Mouse (Mus musculus): ENCODE measurements at regions not wholly inside any gene's neighbourhood (a gene's known extent, or its start where the extent isn't known, plus 50 kb on each side); places are given as distances from the start of the nearest gene placed in this dataset.

DNA sequence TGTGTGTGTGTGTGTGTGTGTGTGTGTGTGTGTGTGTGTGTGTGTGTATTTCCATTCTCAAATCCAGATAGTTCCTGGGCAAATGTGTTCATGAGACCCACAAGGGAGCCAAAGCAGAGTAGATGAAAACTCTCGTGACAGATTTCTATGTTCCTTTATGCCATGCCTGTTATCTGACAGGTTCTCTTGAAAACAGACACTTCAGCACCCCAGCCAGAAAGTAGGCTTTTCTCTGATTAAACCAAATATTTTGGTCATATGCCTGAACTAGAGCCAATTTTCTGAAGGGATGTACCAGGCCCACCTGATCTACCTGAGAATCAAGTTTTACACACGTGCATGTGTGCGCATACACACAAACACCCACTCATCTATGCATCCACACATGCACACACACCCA, 95.5 kb downstream of the Psat1 start:
- DNase-seq, result no peak

DNA sequence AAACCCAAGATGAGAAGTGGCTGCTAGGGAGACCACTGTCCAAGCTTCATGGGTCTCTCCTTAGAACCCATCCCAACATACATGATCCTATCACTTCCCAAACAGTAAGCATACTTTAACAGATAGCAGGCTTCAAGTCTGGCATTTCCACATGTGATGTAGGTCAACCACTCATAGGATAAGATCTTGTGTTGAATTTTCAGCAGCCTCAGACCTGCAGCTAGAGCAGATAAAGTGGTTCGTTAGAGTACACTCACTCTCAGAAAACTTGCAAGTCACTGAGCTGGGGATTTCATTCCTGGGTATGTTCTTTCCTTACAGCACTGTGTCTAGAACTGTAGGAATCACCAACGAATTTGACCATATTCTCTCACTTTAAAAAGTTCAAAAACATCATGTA, 96.4 kb downstream of the Psat1 start:
- no peak for DNase-seq

DNA sequence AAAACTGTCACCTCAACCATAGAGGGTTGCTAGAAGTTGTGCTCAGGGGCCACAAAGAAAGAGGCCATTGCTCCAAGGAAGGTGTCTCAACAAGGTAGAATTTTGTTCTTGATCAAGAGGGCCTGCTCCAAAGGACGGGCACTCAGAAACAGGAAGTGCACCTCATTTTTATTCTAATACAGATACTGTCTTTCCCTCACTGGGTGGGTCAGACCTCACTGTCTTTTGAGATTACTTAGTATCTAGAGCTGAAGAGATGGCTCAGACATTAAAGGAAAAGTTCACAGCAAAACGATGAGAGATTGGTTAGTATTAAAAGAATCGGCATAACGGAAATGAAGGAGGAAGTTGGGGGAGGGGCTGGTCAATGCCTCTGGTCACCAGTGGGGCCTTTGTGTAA, 97.9 kb downstream of the Psat1 start:
- DNase-seq, result no peak

DNA sequence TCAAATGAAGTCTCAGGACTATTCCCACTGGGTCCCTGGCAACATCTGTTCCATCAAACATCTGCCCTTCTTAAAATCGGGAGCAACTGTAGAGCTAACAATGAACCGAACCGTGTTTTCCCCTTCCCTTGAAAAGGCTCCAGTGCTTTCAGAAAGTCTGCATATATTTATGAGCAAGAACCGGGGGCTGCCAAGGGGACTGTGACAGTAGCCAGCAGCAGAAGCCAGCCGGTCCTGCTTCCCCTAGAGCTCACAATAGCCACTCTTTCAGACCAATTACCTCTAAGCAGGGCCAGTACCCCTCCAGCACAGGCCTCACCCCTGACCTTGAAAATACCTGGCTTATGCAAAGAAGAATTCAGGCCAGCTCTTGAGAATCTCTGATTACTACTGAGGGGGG, 108.8 kb downstream of the Psat1 start:
- DNase-seq, result no peak

DNA sequence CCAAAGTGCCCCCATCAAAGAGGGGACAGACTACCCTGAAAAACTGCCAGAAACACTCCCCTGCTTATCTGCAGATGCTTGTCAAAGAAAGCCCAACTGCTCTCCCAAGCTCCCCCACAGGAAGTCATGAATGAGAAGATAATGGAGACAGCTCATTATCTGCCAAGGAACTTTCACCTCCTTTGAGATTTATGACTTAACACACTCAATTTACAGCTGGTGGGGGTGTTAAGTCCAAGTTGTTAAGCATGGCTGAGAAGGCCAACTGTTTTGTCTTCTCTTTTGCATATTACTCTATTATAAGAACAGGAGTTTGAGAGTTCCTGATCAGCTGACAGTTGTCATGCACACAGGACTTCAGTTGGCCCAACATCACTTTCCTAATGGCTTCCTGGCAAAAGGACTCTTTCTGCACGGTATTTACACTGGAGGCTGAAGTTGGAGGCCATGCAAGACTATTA, 109.4 kb downstream of the Psat1 start:
- no peak for DNase-seq

DNA sequence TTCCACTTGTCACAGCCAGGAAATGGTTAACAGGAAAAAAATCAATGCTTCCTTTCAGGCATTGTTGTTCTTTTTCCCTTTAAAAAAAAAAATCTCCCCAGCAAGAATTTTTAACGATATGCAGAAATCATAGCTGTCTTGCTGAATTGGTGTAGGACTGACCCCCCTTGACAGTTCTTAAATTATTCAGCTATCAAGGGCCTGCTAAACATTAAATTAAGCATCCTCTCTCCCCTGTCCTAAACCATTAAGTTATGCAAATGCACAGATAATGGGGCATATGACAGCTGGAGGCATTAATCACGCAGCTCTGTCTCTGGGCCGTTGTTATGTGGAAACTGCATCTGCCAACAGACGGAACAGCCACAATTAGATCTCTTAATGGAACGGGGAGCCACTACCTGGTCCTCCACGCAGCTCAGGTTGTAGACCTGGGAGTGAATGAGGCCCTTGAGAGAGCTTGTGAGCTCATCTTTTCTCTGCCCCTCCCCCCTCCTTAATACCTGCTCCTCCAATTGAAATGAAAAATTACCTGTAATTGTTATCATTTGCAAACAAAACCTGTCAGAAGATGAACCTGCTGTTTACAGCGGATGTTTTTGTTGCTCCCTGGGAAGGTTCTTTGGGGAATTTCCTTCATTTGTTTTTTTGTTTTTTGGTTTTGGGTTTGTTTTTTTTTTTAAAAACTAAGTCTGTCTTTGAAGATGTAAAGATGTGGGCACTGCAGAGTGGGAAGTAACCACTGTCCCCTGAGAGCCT, 110.0 kb downstream of the Psat1 start:
- DNase-seq, result no peak

DNA sequence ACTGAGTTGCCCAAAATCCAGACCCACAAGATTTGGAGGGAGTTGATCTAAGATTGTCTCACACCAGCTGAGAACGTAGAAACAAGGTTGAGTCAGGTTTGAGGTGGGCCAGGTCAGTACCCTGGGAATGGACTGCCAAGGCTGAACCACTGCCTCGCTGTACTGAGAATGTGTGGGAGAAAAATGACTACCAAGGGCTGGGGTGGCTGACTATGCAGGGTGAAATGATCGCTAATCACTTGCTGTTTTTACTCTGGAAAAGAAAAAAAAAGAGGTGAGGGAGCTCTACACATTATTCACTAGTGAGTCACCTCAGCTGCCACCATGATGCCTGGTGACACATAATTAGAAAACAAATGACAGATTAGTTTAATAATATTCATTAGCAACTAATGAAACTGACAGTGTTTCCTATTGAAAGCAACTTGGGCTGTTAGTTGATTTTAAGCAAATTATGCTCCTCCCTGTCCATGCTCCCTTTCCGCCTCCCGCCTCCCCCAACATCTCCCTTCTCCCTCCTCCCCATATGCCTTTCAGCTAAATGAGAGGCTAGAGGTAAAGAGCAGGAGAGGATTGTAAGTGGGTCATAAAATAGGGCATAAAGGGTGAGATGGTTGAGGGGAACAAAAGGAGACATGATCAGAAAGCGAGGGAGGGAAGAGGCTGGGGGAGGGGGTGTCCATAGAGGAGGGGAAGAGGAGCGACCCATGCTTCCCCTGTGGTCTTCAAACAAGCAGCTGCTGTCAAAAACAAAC, 110.8 kb downstream of the Psat1 start:
- no peak for DNase-seq

DNA sequence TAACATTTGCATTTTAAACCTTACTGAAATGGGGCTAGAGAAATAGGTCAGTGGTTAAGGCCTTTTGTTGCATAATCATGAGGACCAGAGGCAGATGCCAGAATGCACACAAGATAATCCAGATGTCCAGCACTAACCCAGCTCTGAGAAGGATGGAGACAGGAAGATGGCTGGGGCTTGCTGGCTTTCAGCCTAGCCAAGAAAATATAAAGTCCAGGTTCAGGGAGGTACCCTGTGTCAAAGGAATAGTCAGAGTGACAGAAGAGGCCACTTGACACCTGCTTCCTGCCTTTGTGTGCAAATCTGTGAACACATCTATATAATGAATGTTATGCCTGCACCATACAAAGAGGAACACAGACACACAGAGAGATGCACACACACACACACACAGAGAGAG, 116.8 kb downstream of the Psat1 start:
- DNase-seq, result no peak

DNA sequence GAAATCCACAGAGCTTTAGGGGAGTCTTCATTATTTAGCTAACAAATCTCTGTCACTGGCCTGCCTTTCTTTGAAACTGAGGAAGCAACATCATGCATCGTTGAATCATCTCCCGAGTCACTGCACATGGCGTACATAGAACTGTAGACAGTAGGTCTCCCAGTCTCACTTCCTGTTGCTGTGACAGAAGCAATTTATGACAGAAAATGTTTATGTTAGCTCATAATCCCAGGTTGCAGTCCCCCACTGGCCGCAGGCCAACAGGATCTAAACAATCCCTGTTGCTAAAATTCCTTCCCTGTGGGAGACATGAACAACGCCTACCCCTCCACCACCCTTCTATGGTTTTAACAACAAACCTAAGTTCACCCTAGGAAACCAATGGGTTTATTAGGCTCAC, 118.0 kb downstream of the Psat1 start:
- no peak for DNase-seq

DNA sequence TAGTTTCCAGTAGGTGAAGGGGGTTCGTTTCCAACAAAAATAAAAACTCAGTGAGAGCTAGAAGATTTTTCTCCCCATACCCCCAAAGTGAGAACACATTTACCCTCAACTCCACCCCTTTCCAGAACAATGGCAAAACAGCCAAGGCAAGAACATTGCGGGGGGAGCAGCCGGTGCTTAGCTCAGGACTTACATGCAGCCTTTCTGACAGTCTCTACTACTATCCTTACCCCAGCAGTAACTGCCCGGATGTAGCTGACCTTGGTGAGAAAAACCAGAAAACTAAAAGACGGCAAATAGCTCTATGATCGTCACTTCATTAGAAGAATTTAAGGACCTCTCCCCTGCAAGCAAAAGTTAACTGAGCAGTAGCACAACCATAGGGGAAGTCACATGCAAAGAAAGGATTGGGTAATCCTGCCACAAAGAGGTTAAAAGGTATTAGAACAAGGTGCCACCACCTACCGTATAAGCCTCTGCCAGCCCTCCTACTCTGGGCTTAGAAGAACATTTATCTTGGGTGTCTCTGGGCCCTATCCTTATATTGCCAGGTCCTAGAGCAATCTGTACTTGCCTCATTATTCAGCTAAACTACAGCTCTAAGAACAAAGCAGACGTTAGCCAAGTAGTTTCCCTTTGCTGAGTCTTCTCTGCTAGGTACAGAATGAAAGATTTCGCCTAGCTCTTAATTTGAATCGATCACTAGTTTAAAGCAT, 119.0 kb downstream of the Psat1 start:
- no peak for DNase-seq

DNA sequence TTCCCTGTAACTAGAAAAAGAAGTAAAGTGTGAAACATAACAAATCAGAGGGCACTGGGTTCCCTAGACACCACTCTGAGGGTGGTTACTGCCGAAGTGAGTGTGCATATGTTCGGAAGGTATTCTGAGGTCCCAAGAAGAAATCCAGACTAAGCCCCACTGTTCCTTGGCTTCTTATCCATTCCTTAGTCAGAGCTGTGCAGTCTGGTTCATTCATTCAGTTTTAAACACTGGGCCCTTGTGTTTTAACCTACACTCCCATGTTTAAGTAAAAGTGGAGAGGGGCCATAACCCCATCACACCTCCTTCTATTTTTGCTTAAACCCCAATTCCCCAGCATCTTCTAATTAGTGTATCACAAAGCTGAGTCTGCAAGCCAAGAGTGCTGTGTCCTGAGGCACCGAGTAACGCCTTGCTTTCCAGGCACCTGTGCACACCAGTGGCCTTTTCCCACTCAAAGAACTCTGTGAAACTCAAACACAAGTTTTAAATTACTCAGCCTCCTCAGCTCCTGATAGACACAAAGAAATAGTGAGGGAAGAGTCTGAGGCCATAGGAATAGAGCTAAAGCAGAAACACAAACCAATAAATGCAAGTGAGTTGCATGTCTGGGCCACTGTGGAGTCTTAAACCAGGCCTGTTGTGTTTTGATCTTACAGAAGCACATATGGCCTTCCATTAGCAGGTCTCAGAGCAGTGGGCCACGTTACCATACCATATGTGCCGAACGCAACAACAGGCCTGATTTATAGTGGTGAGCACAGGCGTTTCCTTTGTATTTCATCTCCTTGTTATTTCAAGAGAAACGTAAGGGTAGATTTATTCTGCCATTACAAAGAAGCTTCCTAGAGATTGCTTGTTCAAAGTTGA, 119.8 kb downstream of the Psat1 start:
- DNase-seq, result no peak

DNA sequence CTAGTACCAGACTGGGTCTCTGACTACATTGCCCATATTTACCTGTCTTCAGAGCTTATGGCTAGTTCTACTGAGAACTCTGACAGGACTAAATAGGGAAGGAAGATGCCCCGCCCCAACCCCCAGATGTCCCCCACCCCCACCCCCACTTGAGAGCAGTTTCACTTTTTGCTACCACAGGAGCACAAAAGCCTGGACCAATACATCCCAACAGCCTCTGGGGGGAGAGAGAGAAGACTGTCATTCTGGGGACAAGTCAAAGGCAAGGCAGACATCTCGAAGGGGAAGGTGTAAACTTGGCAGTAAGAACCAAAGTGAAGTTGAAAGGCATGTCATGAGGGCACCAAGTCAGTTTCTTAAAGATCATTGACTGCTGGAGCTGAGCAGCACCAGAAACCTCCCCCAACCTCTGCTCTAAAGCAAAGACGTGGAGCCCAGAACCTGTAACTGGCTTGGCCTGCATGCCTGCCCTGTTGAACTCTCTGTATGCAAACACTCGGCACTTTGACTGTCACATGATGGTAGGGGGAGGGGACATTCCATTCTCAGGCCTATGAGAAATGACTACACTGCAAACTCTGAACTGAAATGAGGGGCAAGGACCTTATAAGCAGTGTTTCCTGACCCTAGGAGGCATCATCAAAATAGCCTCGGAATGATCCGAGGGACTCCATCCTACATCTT, 123.3 kb downstream of the Psat1 start:
- DNase-seq, result no peak

DNA sequence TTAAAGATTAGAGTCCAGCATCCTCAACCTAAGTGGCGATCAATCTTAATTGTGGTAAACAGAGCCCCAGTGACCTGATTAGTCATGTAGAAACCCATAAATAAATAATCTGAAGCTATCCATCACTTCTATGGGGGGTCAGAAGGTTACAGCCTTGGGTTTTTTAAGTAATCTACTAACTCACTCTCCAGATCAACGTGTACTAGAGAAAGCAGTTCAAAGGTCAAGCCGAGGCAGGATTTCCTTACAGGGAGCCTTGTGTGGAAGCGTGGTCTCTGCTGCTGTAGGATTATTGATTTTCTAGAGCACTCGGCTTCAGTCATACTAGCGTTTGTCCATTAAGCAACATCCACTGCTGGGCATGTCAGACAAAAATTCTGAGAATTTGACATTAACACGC, 127.1 kb downstream of the Psat1 start:
- DNase-seq, result no peak

DNA sequence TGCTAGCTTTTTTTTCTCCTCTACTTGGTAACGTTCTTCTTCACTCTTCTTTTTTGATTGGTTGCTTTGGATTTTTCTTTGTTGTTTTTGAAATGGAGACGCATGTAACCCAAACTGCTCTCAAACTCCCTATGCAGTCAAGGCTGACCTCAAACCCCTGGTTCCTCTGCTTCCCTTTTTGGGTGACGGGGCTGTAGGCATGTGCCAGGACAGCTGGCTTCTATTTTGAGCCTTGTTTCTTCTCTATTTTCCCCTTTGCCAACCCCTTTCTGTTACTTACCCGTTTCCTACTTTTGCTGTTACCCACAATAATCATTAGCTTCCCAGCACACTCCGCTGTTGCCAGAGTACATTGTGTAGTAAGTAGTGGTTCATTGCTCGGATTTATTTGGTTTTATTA, 132.0 kb downstream of the Psat1 start:
- DNase-seq, result no peak

DNA sequence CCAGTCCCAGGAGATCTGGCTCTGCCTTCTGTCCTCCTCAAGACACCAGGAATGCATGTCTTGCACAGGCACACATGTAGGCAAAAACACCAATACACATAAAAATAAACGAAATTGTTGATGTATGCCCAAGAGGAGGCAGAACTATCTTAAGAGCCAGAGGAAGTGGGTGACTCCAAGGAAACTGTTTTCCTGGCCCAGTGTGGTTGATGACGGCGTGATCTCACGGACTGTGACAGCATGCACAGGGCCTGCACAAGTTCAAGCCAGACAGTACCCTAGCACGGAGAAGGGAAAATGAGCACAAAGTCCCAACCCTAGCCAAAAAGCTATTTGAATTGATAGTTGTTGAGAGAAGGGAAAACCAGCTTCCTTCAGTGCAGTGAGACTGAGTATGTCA, 138.1 kb downstream of the Psat1 start:
- no peak for DNase-seq

DNA sequence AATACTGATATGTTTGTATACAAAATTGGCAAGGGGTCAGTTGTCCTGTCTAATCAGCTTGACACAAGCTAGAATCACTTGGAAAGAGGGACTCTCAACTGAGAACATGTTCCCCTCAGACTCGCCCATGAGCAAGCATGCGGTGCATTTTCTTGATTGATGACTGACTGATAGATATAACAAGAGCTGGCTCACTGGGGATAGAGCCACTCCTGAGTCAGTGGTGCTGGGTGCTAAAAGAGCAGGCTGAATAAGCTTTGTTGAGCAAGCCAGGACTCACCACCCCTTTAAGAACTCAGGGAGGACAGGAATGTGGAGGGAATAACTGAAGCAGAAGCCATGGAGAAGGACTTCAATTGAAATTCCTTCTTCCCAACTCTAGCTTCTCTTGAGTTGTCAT, 139.5 kb downstream of the Psat1 start:
- DNase-seq, result no peak

DNA sequence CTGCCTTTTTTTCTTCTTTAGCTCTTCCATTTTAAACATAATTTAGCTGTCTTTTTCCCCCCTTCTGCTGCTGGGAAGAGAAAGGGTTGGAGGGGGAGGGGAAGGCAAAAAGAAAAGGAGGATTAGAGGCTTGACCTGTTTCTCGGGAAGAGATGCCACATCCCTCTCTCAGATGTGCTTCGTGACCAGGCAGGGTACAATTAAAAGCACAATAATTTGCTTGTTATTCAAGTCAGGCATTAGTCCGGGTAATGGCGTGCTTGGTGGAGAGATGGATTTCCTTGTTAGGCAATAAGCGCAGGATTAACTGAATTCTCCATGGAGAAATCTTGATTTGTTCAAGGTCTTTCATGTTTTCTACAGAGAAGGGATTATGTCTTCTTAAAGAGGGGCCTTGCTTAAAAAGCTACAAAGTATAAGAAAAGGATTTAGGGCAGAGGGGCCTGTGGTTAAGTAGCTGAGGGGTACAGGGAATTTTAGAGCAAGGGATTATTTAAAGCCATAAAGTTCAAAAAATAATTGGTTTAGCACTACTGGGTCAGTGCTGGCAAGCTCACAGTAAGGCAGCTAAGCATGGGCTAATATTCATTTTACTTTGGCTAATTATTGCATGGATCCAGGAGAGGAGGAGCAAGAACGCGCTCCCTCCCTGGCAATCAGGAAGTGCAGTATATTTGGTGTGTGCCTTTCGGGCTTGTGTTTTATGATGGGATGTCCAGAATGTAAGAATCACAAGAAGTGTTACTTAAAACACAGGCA, 143.8 kb downstream of the Psat1 start:
- DNase-seq, result no peak

DNA sequence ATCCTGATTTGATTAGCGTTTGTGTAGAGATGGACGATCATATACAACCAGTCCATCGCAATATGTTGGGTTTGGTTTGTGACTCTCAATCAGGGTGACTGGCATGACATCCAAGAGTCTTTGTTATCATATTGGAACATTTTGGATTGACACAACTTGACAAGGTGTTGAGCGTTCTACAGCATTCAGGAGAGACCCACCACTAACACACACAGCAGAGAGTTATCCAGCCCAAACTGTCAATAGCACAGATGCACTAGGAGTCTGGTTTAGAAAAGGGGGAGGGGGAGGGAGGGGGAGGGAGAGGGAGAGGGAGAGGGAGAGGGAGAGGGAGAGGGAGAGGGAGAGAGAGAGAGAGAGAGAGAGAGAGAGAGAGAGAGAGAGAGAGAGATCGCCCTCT, 144.5 kb downstream of the Psat1 start:
- no peak for DNase-seq

DNA sequence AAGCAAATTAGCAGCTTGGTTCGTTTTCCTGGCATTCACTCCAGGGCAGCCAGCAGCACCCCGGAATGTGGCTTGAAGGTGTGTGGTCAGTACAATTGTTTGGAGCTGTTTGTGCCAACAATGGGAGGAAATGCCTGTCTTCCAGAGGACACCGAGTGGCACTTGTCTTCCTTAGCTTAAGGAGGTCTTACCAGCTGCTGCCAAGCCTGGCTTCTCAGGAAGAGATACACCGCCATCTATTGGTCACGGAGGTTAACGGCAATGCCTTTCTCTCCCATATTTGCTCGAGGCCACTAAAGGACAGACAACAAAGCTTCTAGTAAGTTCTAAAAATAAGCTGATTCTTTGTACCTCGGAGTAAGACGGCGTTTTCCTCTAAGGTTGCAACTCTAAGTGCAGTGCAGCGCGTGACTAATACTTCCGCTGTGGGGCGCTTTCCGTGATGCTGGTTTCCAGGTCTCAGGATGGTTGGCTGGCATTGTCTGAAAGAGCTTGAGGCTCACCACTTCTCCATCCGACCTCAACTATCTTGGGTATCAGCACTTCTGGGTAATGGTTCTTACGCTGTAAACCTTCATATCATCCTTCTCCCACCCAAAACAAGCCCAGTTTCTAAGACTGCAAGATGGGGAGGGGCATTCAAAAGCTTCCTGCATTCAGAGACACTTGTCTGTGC, 145.2 kb downstream of the Psat1 start:
- DNase-seq, result peak; percentile 9 to 18

DNA sequence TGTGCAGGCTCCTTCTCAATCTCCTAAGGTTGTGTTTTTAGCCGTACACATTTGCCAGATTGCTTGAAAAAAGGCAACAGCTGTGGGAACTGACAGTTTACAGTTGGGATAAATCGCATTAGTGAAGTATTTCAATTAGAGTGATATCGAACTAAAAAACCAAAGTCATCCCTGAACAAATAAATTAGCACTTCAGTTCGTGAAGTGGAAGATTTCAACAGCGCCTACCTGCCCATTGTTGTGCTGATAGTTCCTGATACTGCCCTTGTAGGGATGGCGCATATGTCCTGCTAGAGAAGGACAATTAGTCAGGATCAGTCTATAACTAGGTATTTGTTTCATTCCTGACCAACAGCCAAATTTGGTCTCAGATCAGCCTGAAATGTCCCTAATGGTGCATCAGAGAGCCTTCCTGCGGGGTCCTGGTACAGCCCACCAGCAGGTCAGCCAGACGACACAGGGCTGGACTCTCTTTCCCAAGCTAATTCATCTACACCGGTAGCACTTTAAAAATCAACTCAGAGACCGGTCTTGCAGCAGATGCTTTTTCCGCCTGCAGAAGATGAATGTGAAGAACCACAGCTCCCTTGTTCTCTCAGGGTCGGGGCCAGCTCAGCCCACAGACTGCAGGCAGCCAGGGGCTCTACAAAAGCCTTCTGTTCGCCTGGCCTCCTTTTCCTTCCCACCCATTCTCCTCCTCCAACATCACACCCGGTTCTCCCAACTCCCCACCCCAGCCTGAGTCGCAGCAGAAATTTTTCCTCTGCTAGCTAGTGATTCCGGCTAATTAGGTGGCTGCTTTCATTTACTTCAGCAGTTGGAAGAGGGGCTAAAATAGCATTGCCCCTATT, 146.1 kb downstream of the Psat1 start:
- DNase-seq, result no peak

Measured in thymus, adult 18-20 months (tissue).